Mouse (Mus musculus) adrenal gland, postnatal 4 days (tissue): Measurements from ENCODE around the gene Wars. TPM values are rescaled to one million over a fixed set of nuclear protein-coding genes. Genes with fewer than 3 reads are reported as not detected.

Experiments
- DNase-seq, 2 experiments: peaks; one replicate each; pipeline ENCODE4 v3.0.0; 2021 to 2022; ENCODE audit warnings: low spot score in 2 of 2, mixed read lengths in 2 of 2
- long read RNA-seq, 2 experiments: library from polyadenylated mRNA; stranded (forward); transcript quantifications; one replicate each; pipeline ENCODE4 v2.0.0; 2021
- total RNA-seq, 2 experiments: library from RNA; stranded (reverse); gene quantifications; 2 replicates each; pipeline ENCODE4 v1.2.3; 2021

The Wars gene
- 10 to 100 TPM; 54.9 to 59.9 TPM for total RNA-seq
- long read RNA-seq, experiment 1, transcript Wars-201 (10 exons, 2,831 nt) = major isoform, 68 of 79 reads
- long read RNA-seq, experiment 1, partial matches to known transcripts = 4 of 79 reads
- long read RNA-seq, experiment 1, other reads (novel, unspliced or antisense) = 6 of 79 reads
- long read RNA-seq, experiment 2, transcript Wars-201 (10 exons, 2,831 nt) = major isoform, 132 of 159 reads
- long read RNA-seq, experiment 2, partial matches to known transcripts = 15 of 159 reads
- long read RNA-seq, experiment 2, other reads (novel, unspliced or antisense) = 11 of 159 reads

GRCm38 (mm10) chr12:108893715-108894431 is at the start of gene Wars:
Gene Wars (minus strand): TSS chr12:108894174.
- peak; percentile 91 to 93 for DNase-seq

GRCm38 (mm10) chr12:108942203-108942923 is 48.4 kb upstream of the Wars start:
- DNase-seq = no peak

GRCm38 (mm10) chr12:108941282-108941681 is 47.3 kb upstream of the Wars start:
- DNase-seq = no peak

- DNase-seq = no peak
Measured at GRCm38 (mm10) chr12:108940255-108940654, 46.3 kb upstream of the Wars start.

GRCm38 (mm10) chr12:108939317-108939716 is 45.3 kb upstream of the Wars start:
- no peak for DNase-seq

- DNase-seq = no peak
Measured at GRCm38 (mm10) chr12:108938844-108939243, 44.9 kb upstream of the Wars start.

- no peak for DNase-seq
Measured at GRCm38 (mm10) chr12:108937506-108937905, 43.5 kb upstream of the Wars start.

GRCm38 (mm10) chr12:108936834-108937233 is 42.9 kb upstream of the Wars start:
- no peak for DNase-seq

GRCm38 (mm10) chr12:108934231-108934630 is 40.3 kb upstream of the Wars start:
- DNase-seq = no peak

- no peak for DNase-seq
Measured at GRCm38 (mm10) chr12:108932113-108932512, 38.1 kb upstream of the Wars start.

- DNase-seq = no peak
Measured at GRCm38 (mm10) chr12:108931341-108932053, 37.5 kb upstream of the Wars start.

- DNase-seq = no peak
Measured at GRCm38 (mm10) chr12:108929475-108929874, 35.5 kb upstream of the Wars start.

- no peak for DNase-seq
Measured at GRCm38 (mm10) chr12:108928249-108928648, 34.3 kb upstream of the Wars start.

- DNase-seq = no peak
Measured at GRCm38 (mm10) chr12:108926606-108927111, 32.7 kb upstream of the Wars start.

- no peak for DNase-seq
Measured at GRCm38 (mm10) chr12:108918753-108919152, 24.8 kb upstream of the Wars start.

- DNase-seq = no peak
Measured at GRCm38 (mm10) chr12:108917509-108917908, 23.5 kb upstream of the Wars start.

- DNase-seq = no peak
Measured at GRCm38 (mm10) chr12:108916447-108917042, 22.6 kb upstream of the Wars start.

- no peak for DNase-seq
Measured at GRCm38 (mm10) chr12:108915893-108916292, 21.9 kb upstream of the Wars start.

GRCm38 (mm10) chr12:108914709-108915340 is 20.9 kb upstream of the Wars start:
- DNase-seq = no peak

- DNase-seq = no peak
Measured at GRCm38 (mm10) chr12:108914198-108914597, 20.2 kb upstream of the Wars start.
